Mouse (Mus musculus): ENCODE data around the gene 9530068E07Rik.

- no peak for TF ChIP-seq CTCF (IDR thresholded peaks at IDR 0.05; ENCODE audit: insufficient read depth, low read depth, low read length)
- no peak for TF ChIP-seq POLR2A (IDR thresholded peaks at IDR 0.05; ENCODE audit: insufficient read depth, low read depth, low read length)
These were observed 31.9 kb upstream of the 9530068E07Rik start for GRCm38 (mm10) chr11:52364376-52364775.

Measured in olfactory bulb, adult 2 months (tissue).